Mouse (Mus musculus): Measurements from ENCODE around the gene Pgm1. TPM values are rescaled to one million over a fixed set of nuclear protein-coding genes. Genes with fewer than 3 reads are reported as not detected.

The Pgm1 gene
- polyA plus RNA-seq, 1 experiment = 12.3 TPM

GRCm38 (mm10) chr4:99939711-99940505 is 10.7 kb downstream of the Pgm1 start:
- WGBS = 75% methylated on average over 16 of the region's 16 CpGs
- no peaks in the 10 kb centered on the region for H3K4me1 ChIP-seq (ENCODE audit: control insufficient read depth, insufficient read depth, insufficient read length)
- H3K36me3 ChIP-seq (ENCODE audit: control insufficient read depth, insufficient read depth, low read length) = no peaks in the 10 kb centered on the region
- H3K27ac ChIP-seq (ENCODE audit: insufficient read depth, low read length) = no peak overlapping the region
- no peak overlapping the region for H3K4me3 ChIP-seq (ENCODE audit: extremely low read depth, insufficient read depth, insufficient read length)
- DNase-seq (ENCODE audit: low read depth in 1 of 2, low spot score in 2 of 2) = no peak
- no peaks in the 10 kb centered on the region for H3K27me3 ChIP-seq (ENCODE audit: control insufficient read depth, insufficient read depth, low read length)
- TF ChIP-seq CTCF (IDR thresholded peaks at IDR 0.05; ENCODE audit: extremely low read depth, insufficient read depth, insufficient read length, insufficient replicate concordance) (no peak), POLR2A (IDR thresholded peaks at IDR 0.05; ENCODE audit: low read depth, low read length) (no peak)

- H3K27me3 ChIP-seq (ENCODE audit: control insufficient read depth, insufficient read depth, low read length) = no peaks in the 10 kb centered on the region
- 75% methylated on average over 10 of the region's 10 CpGs for WGBS
- H3K36me3 ChIP-seq (ENCODE audit: control insufficient read depth, insufficient read depth, low read length) = no peaks in the 10 kb centered on the region
- no peak for DNase-seq (ENCODE audit: low read depth in 1 of 2, low spot score in 2 of 2)
- TF ChIP-seq CTCF (IDR thresholded peaks at IDR 0.05; ENCODE audit: extremely low read depth, insufficient read depth, insufficient read length, insufficient replicate concordance) (no peak), POLR2A (IDR thresholded peaks at IDR 0.05; ENCODE audit: low read depth, low read length) (no peak)
- no peak overlapping the region for H3K27ac ChIP-seq (ENCODE audit: insufficient read depth, low read length)
- H3K4me1 ChIP-seq (ENCODE audit: control insufficient read depth, insufficient read depth, insufficient read length) = no peaks in the 10 kb centered on the region
- no peak overlapping the region for H3K4me3 ChIP-seq (ENCODE audit: extremely low read depth, insufficient read depth, insufficient read length)
Observed at GRCm38 (mm10) chr4:99941655-99942414, 12.6 kb downstream of the Pgm1 start.

GRCm38 (mm10) chr4:99944606-99945005 is 15.4 kb downstream of the Pgm1 start:
- Histone ChIP-seq H3K27ac (ENCODE audit: insufficient read depth, low read length) (no peak overlapping the region), H3K27me3 (ENCODE audit: control insufficient read depth, insufficient read depth, low read length) (no peaks in the 10 kb centered on the region), H3K4me3 (ENCODE audit: extremely low read depth, insufficient read depth, insufficient read length) (no peak overlapping the region), H3K4me1 (ENCODE audit: control insufficient read depth, insufficient read depth, insufficient read length) (no peaks in the 10 kb centered on the region), H3K36me3 (ENCODE audit: control insufficient read depth, insufficient read depth, low read length) (no peaks in the 10 kb centered on the region)
- 26% methylated on average over 2 of the region's 2 CpGs for WGBS
- no peak for TF ChIP-seq POLR2A (IDR thresholded peaks at IDR 0.05; ENCODE audit: low read depth, low read length)
- no peak for TF ChIP-seq CTCF (IDR thresholded peaks at IDR 0.05; ENCODE audit: extremely low read depth, insufficient read depth, insufficient read length, insufficient replicate concordance)
- no peak for DNase-seq (ENCODE audit: low read depth in 1 of 2, low spot score in 2 of 2)

DNA sequence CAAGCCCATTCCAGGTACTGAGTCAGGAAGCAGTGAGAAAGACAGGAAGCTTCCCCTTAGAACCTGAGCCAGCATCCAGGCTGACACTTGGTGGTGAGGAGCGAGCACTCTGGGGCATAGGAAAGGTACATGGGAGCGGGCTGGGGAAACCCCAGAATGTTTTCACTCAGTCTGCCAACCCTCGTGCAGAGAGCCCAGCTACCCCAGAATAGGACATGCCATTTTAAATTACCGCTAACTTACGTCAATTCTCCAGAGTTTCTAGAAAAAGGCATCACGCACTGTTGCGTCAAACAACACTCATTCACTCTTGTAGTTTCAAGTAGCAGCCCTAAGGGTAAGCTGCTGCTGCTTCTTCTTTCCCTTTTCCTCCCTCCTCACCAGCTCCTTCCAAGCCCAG is 15.8 kb downstream of the Pgm1 start:
- Histone ChIP-seq H3K36me3 (ENCODE audit: control insufficient read depth, insufficient read depth, low read length) (no peaks in the 10 kb centered on the region), H3K27me3 (ENCODE audit: control insufficient read depth, insufficient read depth, low read length) (no peaks in the 10 kb centered on the region), H3K4me1 (ENCODE audit: control insufficient read depth, insufficient read depth, insufficient read length) (no peaks in the 10 kb centered on the region), H3K4me3 (ENCODE audit: extremely low read depth, insufficient read depth, insufficient read length) (no peak overlapping the region), H3K27ac (ENCODE audit: insufficient read depth, low read length) (no peak overlapping the region)
- DNase-seq (ENCODE audit: low read depth in 1 of 2, low spot score in 2 of 2) = no peak
- no peak for TF ChIP-seq POLR2A (IDR thresholded peaks at IDR 0.05; ENCODE audit: low read depth, low read length)
- no peak for TF ChIP-seq CTCF (IDR thresholded peaks at IDR 0.05; ENCODE audit: extremely low read depth, insufficient read depth, insufficient read length, insufficient replicate concordance)
- 76% methylated on average over 7 of the region's 7 CpGs for WGBS

GRCm38 (mm10) chr4:99946516-99946915 is 17.3 kb downstream of the Pgm1 start:
- no peak overlapping the region for H3K4me3 ChIP-seq (ENCODE audit: extremely low read depth, insufficient read depth, insufficient read length)
- 94% methylated on average over 2 of the region's 2 CpGs for WGBS
- no peak overlapping the region for H3K27ac ChIP-seq (ENCODE audit: insufficient read depth, low read length)
- no peak for TF ChIP-seq POLR2A (IDR thresholded peaks at IDR 0.05; ENCODE audit: low read depth, low read length)
- TF ChIP-seq CTCF (IDR thresholded peaks at IDR 0.05; ENCODE audit: extremely low read depth, insufficient read depth, insufficient read length, insufficient replicate concordance) = no peak
- DNase-seq (ENCODE audit: low read depth in 1 of 2, low spot score in 2 of 2) = no peak
- H3K27me3 ChIP-seq (ENCODE audit: control insufficient read depth, insufficient read depth, low read length) = no peaks in the 10 kb centered on the region
- H3K36me3 ChIP-seq (ENCODE audit: control insufficient read depth, insufficient read depth, low read length) = no peaks in the 10 kb centered on the region
- H3K4me1 ChIP-seq (ENCODE audit: control insufficient read depth, insufficient read depth, insufficient read length) = no peaks in the 10 kb centered on the region

GRCm38 (mm10) chr4:99947192-99947591 is 18.0 kb downstream of the Pgm1 start:
- Histone ChIP-seq H3K27me3 (ENCODE audit: control insufficient read depth, insufficient read depth, low read length) (no peaks in the 10 kb centered on the region), H3K27ac (ENCODE audit: insufficient read depth, low read length) (no peak overlapping the region), H3K4me3 (ENCODE audit: extremely low read depth, insufficient read depth, insufficient read length) (no peak overlapping the region), H3K4me1 (ENCODE audit: control insufficient read depth, insufficient read depth, insufficient read length) (no peaks in the 10 kb centered on the region), H3K36me3 (ENCODE audit: control insufficient read depth, insufficient read depth, low read length) (no peaks in the 10 kb centered on the region)
- TF ChIP-seq POLR2A (IDR thresholded peaks at IDR 0.05; ENCODE audit: low read depth, low read length) (no peak), CTCF (IDR thresholded peaks at IDR 0.05; ENCODE audit: extremely low read depth, insufficient read depth, insufficient read length, insufficient replicate concordance) (no peak)
- 80% methylated on average over 1 of the region's 1 CpGs for WGBS
- DNase-seq (ENCODE audit: low read depth in 1 of 2, low spot score in 2 of 2) = no peak
